In the genomic region with DNA sequence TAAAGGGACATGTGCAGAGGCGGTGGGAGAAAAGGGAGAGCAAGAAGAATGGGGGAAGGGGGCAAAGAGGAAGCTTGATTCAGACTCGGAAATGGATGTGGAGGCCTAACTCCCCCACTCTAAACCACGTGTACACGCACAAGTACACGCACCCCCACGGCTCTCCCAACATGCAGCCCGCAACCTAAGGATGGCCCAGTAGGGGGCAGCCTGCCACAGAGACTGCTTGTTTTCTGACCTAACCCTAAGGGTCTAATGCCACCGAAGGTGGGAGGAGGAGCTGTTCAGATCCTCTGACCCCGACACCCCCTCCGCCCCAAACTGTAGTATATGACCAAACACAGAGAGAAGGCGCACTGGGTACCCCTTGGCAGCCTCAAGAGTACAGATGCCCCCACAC, we compare ENCODE assay signal across 9 mouse cellular contexts. TPM values are rescaled to one million over a fixed set of nuclear protein-coding genes. Genes with fewer than 3 reads are reported as not detected.
DNase-seq lines count a peak whose midpoint lies in the region; ATAC-seq and TF ChIP-seq lines count a peak whose summit lies in the region.
"Had no signal": no experiment of that assay in that cellular context is flagged by ENCODE, and none has a peak within 500 bp of the region (broad histone marks: within the 10 kb centered on the region; RNA-seq: fewer than 3 reads in every experiment).

No protein-coding gene starts in this region.

- intact Hi-C loops in left cerebral cortex, postnatal 14 days (cut with DNase I), result loop anchor here (1.0 to 2.0 kb wide), 2 partner anchors 76 to 84 kb away; no protein-coding TSS in a partner anchor

- peak; percentile 65; the same call in 1 of the 2 replicates for TF ChIP-seq CTCF in small intestine, adult 2 months (IDR thresholded peaks at IDR 0.05; ENCODE audit: extremely low read depth, insufficient read length, insufficient replicate concordance, low read depth, low read length)

- peak overlapping the region; percentile 66 for H3K9ac ChIP-seq in intestine, embryonic 16.5 days (ENCODE audit: low read depth, low read length)

- WGBS in intestine, embryonic 16.5 days, result 3% methylated on average over 11 of the region's 11 CpGs
- 6% methylated on average over 11 of the region's 11 CpGs for WGBS in small intestine, adult 2 months

- H3K4me2 ChIP-seq in intestine, embryonic 16.5 days (ENCODE audit: low read depth, low read length), result peak overlapping the region; percentile 99

- ATAC-seq in intestine, embryonic 16.5 days, result 0 out of 2 replicates have a peak, but pooled peaks have one; percentile 27
- ATAC-seq in megakaryocyte progenitor cell, adult 5-6 weeks (replicated peaks; ENCODE audit: poor library complexity), result peak; percentile 76

- peaks cover 15% of the 10 kb centered on the region; the same call in 1 of the 2 replicates for H3K4me1 ChIP-seq in intestine, embryonic 16.5 days (ENCODE audit: control insufficient read depth, insufficient read depth, low read length)
- H3K4me1 ChIP-seq in small intestine, adult 2 months (ENCODE audit: control insufficient read depth, insufficient read depth, insufficient read length, low read length), result peaks cover 4% of the 10 kb centered on the region

- TF ChIP-seq POLR2A in small intestine, adult 2 months (IDR thresholded peaks at IDR 0.05; ENCODE audit: low read depth, low read length), result no peak

- no peaks in the 10 kb centered on the region for H3K27me3 ChIP-seq in intestine, embryonic 16.5 days (replicated peaks; ENCODE audit: control insufficient read depth, insufficient read depth, low read length)
- H3K27me3 ChIP-seq in small intestine, adult 2 months (ENCODE audit: control insufficient read depth, insufficient read depth, low read length), result peaks cover 7% of the 10 kb centered on the region; the same call in 1 of the 2 replicates

- no peaks in the 10 kb centered on the region for H3K36me3 ChIP-seq in intestine, embryonic 16.5 days (ENCODE audit: control insufficient read depth, insufficient read depth, low read length)
- H3K36me3 ChIP-seq in small intestine, adult 2 months (ENCODE audit: control insufficient read depth, insufficient read depth, low read length), result no peaks in the 10 kb centered on the region

- H3K4me3 ChIP-seq in intestine, embryonic 16.5 days (ENCODE audit: low read length), result peak overlapping the region; percentile 52
- H3K4me3 ChIP-seq in small intestine, adult 2 months (ENCODE audit: low read depth, low read length), result peak overlapping the region; percentile 50

- peak; percentile 17 to 19 for DNase-seq in cerebellum, adult 18-20 months
- no peak for DNase-seq in cerebellum, adult 11-12 months
- DNase-seq in c-Kit-positive CD71-positive TER-119-positive erythroid progenitor cells, embryonic 14.5 days (ENCODE audit: low spot score), result peak; percentile 48
- DNase-seq in frontal cortex, postnatal 10 days (ENCODE audit: low spot score in 2 of 2), result peak; percentile 82 to 86
- peak; percentile 89 to 96 for DNase-seq in left cerebral cortex, postnatal 14 days (ENCODE audit: low spot score in 2 of 2)

- no peaks in the 10 kb centered on the region for H3K9me3 ChIP-seq in intestine, embryonic 16.5 days (ENCODE audit: control insufficient read depth, low read length)

- H3K27ac ChIP-seq in intestine, embryonic 16.5 days (ENCODE audit: low read length), result no peak overlapping the region
- H3K27ac ChIP-seq in small intestine, adult 2 months (ENCODE audit: insufficient read depth, low read depth, low read length), result no peak overlapping the region

RNA-seq across cellular contexts. Expression of a gene that starts 1.3 kb away (rescaled TPM):
- 1.2 TPM in 2 replicates for polyA plus RNA-seq in intestine, embryonic 16.5 days (2015; fragmentation: Nextera tagmentation; extraction: Ambion mirVana)
- 100 to 1,000 TPM; 148 to 165 TPM for total RNA-seq in left cerebral cortex, postnatal 14 days (2021)
- 0.02 TPM in 1 of 2 replicates, not detected in the other for total RNA-seq in megakaryocyte progenitor cell, adult 5-6 weeks (2015)
- total RNA-seq in megakaryocyte progenitor cell, adult 5-6 weeks (2017), result not detected in 2 replicates
- 2.3 and 2.4 TPM in 2 replicates for polyA plus RNA-seq in small intestine, adult 2 months (2012; rRNA removed)
- polyA plus RNA-seq: C2C12 had no signal

RNA-seq across cellular contexts. Expression of a gene that starts 44.5 kb away (rescaled TPM):
- not detected in 2 replicates for polyA plus RNA-seq in intestine, embryonic 16.5 days (2015; fragmentation: Nextera tagmentation; extraction: Ambion mirVana)
- 1 to 10 TPM; 4.8 to 5.7 TPM for total RNA-seq in left cerebral cortex, postnatal 14 days (2021)
- not detected in 2 replicates for total RNA-seq in megakaryocyte progenitor cell, adult 5-6 weeks (2015)
- not detected in 2 replicates for total RNA-seq in megakaryocyte progenitor cell, adult 5-6 weeks (2017)
- polyA plus RNA-seq in small intestine, adult 2 months (2012; rRNA removed), result not detected in 2 replicates
- polyA plus RNA-seq: C2C12 had no signal

Comparison
In these comparisons a context has a peak if more than half of its experiments do, and no peak if none do; other contexts are left out.
1. RNA of a gene that starts 1.3 kb away (total RNA-seq): 148 to 165 TPM in left cerebral cortex, postnatal 14 days; 0.02 TPM in megakaryocyte progenitor cell, adult 5-6 weeks; every median in the first group is over 100 times any median in the second.
2. RNA of a gene that starts 44.5 kb away (total RNA-seq): 4.8 to 5.7 TPM in left cerebral cortex, postnatal 14 days; not detected in megakaryocyte progenitor cell, adult 5-6 weeks; every median in the first group is over 4 times any median in the second.